Mouse (Mus musculus): ENCODE measurements around the gene Per1. TPM values are rescaled to one million over a fixed set of nuclear protein-coding genes. Genes with fewer than 3 reads are reported as not detected.
A peak's percentile ranks its signal among the peaks of the same experiment; 100 is the strongest.

Gene Per1
- polyA plus RNA-seq, 1 experiment = 57.6 TPM

DNA sequence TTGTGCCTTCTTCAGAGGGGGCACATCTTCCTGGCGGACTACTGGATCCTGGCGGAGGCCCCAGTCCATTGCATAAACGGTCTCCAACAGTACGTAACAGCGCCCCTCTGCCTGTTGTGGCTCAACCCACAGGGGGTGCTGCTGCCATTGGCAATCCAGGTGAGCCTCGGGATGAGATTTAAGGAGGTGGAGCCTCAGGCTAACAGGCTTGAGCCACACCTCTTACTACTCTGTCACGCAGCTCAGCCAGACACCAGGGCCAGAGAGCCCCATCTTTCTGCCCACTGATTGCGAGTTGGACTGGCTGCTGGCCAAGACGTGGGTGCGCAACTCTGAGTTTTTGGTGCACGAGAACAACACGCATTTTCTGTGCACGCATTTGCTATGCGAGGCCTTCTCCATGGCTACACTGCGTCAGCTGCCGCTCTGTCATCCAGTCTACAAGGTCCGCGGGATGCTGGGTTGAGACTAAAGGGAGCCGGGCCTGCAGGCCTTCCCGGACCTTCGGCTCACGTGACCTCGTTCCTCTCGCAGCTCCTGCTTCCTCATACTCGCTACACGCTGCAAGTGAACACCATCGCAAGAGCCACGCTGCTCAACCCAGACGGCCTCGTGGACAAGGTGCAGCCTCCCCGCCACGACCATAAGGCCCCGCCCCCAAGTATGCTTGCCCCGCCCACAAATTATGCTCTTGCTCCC is 39.1 kb downstream of the Per1 start:
- H3K27ac ChIP-seq (ENCODE audit: insufficient read depth, low read length) = no peak overlapping the region
- peak overlapping the region; percentile 30 for H3K4me3 ChIP-seq (ENCODE audit: insufficient read depth, low read length)
- no peaks in the 10 kb centered on the region for H3K4me1 ChIP-seq (ENCODE audit: control insufficient read depth, insufficient read depth, low read length)
- TF ChIP-seq POLR2A (IDR thresholded peaks at IDR 0.05; ENCODE audit: extremely low read depth, insufficient read depth, low read length) = peak; percentile 37; the same call in 1 of the 2 replicates
- peak; percentile 37; the same call in 1 of the 2 replicates for TF ChIP-seq CTCF (IDR thresholded peaks at IDR 0.05; ENCODE audit: extremely low read depth, insufficient read depth, low read length)

- TF ChIP-seq CTCF (IDR thresholded peaks at IDR 0.05; ENCODE audit: extremely low read depth, insufficient read depth, low read length) = no peak
- no peak for TF ChIP-seq POLR2A (IDR thresholded peaks at IDR 0.05; ENCODE audit: extremely low read depth, insufficient read depth, low read length)
- Histone ChIP-seq H3K4me3 (ENCODE audit: insufficient read depth, low read length) (peak overlapping the region; percentile 30; the same call in 1 of the 2 replicates), H3K4me1 (ENCODE audit: control insufficient read depth, insufficient read depth, low read length) (no peaks in the 10 kb centered on the region), H3K27ac (ENCODE audit: insufficient read depth, low read length) (no peak overlapping the region)
Measured at GRCm38 (mm10) chr11:69134622-69134968, 39.6 kb downstream of the Per1 start.

GRCm38 (mm10) chr11:69135361-69135760 is 40.3 kb downstream of the Per1 start:
- no peak overlapping the region for H3K4me3 ChIP-seq (ENCODE audit: insufficient read depth, low read length)
- TF ChIP-seq POLR2A (IDR thresholded peaks at IDR 0.05; ENCODE audit: extremely low read depth, insufficient read depth, low read length) = no peak
- no peak for TF ChIP-seq CTCF (IDR thresholded peaks at IDR 0.05; ENCODE audit: extremely low read depth, insufficient read depth, low read length)
- no peak overlapping the region for H3K27ac ChIP-seq (ENCODE audit: insufficient read depth, low read length)
- H3K4me1 ChIP-seq (ENCODE audit: control insufficient read depth, insufficient read depth, low read length) = no peaks in the 10 kb centered on the region

DNA sequence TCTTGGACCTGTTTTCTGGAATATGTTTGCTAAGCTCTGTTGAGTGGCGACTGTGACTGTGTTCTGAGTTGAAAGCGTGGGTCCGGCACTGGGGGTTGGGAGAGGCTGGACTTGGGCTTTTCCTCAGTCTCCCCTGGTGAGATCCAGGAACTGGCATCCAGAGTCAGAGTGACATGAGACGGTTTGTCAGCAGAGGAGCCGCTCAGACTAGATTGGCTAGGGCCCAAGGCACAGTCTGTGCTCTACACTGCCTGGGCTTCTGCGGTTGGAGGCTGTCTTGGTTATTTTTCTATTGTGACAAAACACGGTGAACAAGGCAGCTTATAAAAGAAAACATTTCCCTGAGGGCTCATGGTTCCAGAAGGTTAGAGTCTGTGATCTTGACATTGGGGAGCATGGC is 52.5 kb downstream of the Per1 start:
- Histone ChIP-seq H3K27ac (ENCODE audit: insufficient read depth, low read length) (no peak overlapping the region), H3K4me3 (ENCODE audit: insufficient read depth, low read length) (no peak overlapping the region), H3K4me1 (ENCODE audit: control insufficient read depth, insufficient read depth, low read length) (no peaks in the 10 kb centered on the region)
- no peak for TF ChIP-seq POLR2A (IDR thresholded peaks at IDR 0.05; ENCODE audit: extremely low read depth, insufficient read depth, low read length)
- TF ChIP-seq CTCF (IDR thresholded peaks at IDR 0.05; ENCODE audit: extremely low read depth, insufficient read depth, low read length) = no peak

DNA sequence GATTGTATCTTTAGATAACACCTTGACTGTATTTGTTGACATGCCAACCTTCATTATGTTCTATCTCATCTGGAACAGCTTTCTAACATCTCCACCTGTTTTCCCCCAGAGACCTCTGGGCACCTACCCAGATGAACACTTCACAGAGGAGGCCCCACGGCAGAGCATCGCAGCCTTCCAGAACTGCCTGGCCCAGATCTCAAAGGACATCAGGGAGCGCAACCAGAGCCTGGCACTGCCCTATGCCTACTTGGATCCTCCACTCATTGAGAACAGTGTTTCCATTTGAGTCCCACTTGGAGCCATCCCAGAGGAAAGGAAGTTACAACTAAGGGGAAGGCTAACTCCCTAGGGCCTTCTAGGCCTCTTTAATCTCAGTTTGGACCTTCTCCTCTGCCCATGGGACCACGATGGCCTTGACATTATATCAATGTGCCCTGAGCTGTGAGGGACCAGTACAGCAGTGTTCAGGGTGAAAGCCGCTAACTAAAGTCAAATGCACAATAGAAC is 53.5 kb downstream of the Per1 start:
- no peak overlapping the region for H3K27ac ChIP-seq (ENCODE audit: insufficient read depth, low read length)
- no peak overlapping the region for H3K4me3 ChIP-seq (ENCODE audit: insufficient read depth, low read length)
- no peaks in the 10 kb centered on the region for H3K4me1 ChIP-seq (ENCODE audit: control insufficient read depth, insufficient read depth, low read length)
- no peak for TF ChIP-seq CTCF (IDR thresholded peaks at IDR 0.05; ENCODE audit: extremely low read depth, insufficient read depth, low read length)
- TF ChIP-seq POLR2A (IDR thresholded peaks at IDR 0.05; ENCODE audit: extremely low read depth, insufficient read depth, low read length) = no peak

GRCm38 (mm10) chr11:69149728-69150127 is 54.7 kb downstream of the Per1 start:
- no peak overlapping the region for H3K4me3 ChIP-seq (ENCODE audit: insufficient read depth, low read length)
- H3K4me1 ChIP-seq (ENCODE audit: control insufficient read depth, insufficient read depth, low read length) = no peaks in the 10 kb centered on the region; the same call in 1 of the 2 replicates
- H3K27ac ChIP-seq (ENCODE audit: insufficient read depth, low read length) = no peak overlapping the region
- no peak for TF ChIP-seq POLR2A (IDR thresholded peaks at IDR 0.05; ENCODE audit: extremely low read depth, insufficient read depth, low read length)
- no peak for TF ChIP-seq CTCF (IDR thresholded peaks at IDR 0.05; ENCODE audit: extremely low read depth, insufficient read depth, low read length)

- peak overlapping the region; percentile 9; the same call in 1 of the 2 replicates for H3K4me3 ChIP-seq (ENCODE audit: insufficient read depth, low read length)
- no peaks in the 10 kb centered on the region; the same call in 1 of the 2 replicates for H3K4me1 ChIP-seq (ENCODE audit: control insufficient read depth, insufficient read depth, low read length)
- H3K27ac ChIP-seq (ENCODE audit: insufficient read depth, low read length) = no peak overlapping the region
- TF ChIP-seq POLR2A (IDR thresholded peaks at IDR 0.05; ENCODE audit: extremely low read depth, insufficient read depth, low read length) = no peak
- TF ChIP-seq CTCF (IDR thresholded peaks at IDR 0.05; ENCODE audit: extremely low read depth, insufficient read depth, low read length) = peak; percentile 60
Measured at GRCm38 (mm10) chr11:69150444-69150843, 55.4 kb downstream of the Per1 start.

- no peaks in the 10 kb centered on the region; the same call in 1 of the 2 replicates for H3K4me1 ChIP-seq (ENCODE audit: control insufficient read depth, insufficient read depth, low read length)
- TF ChIP-seq POLR2A (IDR thresholded peaks at IDR 0.05; ENCODE audit: extremely low read depth, insufficient read depth, low read length) = no peak
- TF ChIP-seq CTCF (IDR thresholded peaks at IDR 0.05; ENCODE audit: extremely low read depth, insufficient read depth, low read length) = no peak
- H3K4me3 ChIP-seq (ENCODE audit: insufficient read depth, low read length) = peak overlapping the region; percentile 9; the same call in 1 of the 2 replicates
- H3K27ac ChIP-seq (ENCODE audit: insufficient read depth, low read length) = no peak overlapping the region
Measured at GRCm38 (mm10) chr11:69151004-69151403, 56.0 kb downstream of the Per1 start.

- peaks cover 3% of the 10 kb centered on the region; the same call in 1 of the 2 replicates for H3K4me1 ChIP-seq (ENCODE audit: control insufficient read depth, insufficient read depth, low read length)
- no peak for TF ChIP-seq POLR2A (IDR thresholded peaks at IDR 0.05; ENCODE audit: extremely low read depth, insufficient read depth, low read length)
- TF ChIP-seq CTCF (IDR thresholded peaks at IDR 0.05; ENCODE audit: extremely low read depth, insufficient read depth, low read length) = no peak
- no peak overlapping the region for H3K27ac ChIP-seq (ENCODE audit: insufficient read depth, low read length)
Measured at GRCm38 (mm10) chr11:69153831-69154230, 58.8 kb downstream of the Per1 start.

DNA sequence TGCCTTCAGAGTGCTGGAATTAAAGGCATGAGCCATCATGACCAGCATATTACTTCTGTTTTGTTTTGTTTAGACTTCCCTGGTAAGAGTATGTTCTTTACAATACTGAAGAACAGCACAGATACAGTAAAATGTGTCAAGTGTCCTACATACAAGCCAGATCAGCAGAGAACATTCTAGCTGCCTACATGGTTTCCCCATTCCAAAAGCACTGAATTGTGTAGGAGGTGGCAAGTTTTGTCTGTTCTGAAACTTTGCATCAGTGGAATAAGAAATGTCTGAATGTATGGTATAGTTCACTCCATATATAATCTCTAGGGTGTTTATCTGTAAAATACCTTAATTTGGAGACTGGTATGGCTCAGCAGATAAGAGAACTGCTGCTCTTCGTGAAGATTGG is 60.3 kb downstream of the Per1 start:
- no peak overlapping the region for H3K4me3 ChIP-seq (ENCODE audit: insufficient read depth, low read length)
- TF ChIP-seq POLR2A (IDR thresholded peaks at IDR 0.05; ENCODE audit: extremely low read depth, insufficient read depth, low read length) (no peak), CTCF (IDR thresholded peaks at IDR 0.05; ENCODE audit: extremely low read depth, insufficient read depth, low read length) (no peak)
- H3K4me1 ChIP-seq (ENCODE audit: control insufficient read depth, insufficient read depth, low read length) = peaks cover 3% of the 10 kb centered on the region; the same call in 1 of the 2 replicates
- no peak overlapping the region for H3K27ac ChIP-seq (ENCODE audit: insufficient read depth, low read length)

More at GRCm38 (mm10) chr11:69153831-69154230, 58.8 kb downstream of the Per1 start:
- no peak overlapping the region for H3K4me3 ChIP-seq (ENCODE audit: insufficient read depth, low read length)
